Mouse (Mus musculus) ES-Bruce4 (cell line): ENCODE measurements at regions not wholly inside any gene's neighbourhood (a gene's known extent, or its start where the extent isn't known, plus 50 kb on each side); places are given as distances from the start of the nearest gene placed in this dataset.

Experiments used
- H3K27ac ChIP-seq: 2 replicates; pipeline ENCODE4 v1.5.1; 2012; ENCODE audit warnings: low read length, inconsistent platforms; ENCODE audit not compliant: insufficient read depth
- H3K27me3 ChIP-seq: 2 replicates; pipeline ENCODE4 v1.6.1; 2012; ENCODE audit warnings: mild to moderate bottlenecking, low read length, inconsistent platforms; ENCODE audit not compliant: control insufficient read depth, poor library complexity, insufficient read depth, severe bottlenecking
- H3K36me3 ChIP-seq: 2 replicates; pipeline ENCODE4 v1.6.1; 2012; ENCODE audit warnings: inconsistent platforms, mild to moderate bottlenecking, low read length, moderate library complexity; ENCODE audit not compliant: control insufficient read depth, poor library complexity, insufficient read depth, severe bottlenecking
- H3K4me1 ChIP-seq: one replicate; pipeline ENCODE4 v1.8.1; 2011; ENCODE audit warnings: low read length; ENCODE audit not compliant: control insufficient read depth, insufficient read depth
- H3K4me3 ChIP-seq: 2 replicates; pipeline ENCODE4 v1.5.1; 2011; ENCODE audit warnings: low read depth, mild to moderate bottlenecking, low read length
- H3K9ac ChIP-seq: 2 replicates; pipeline ENCODE4 v1.6.1; 2012; ENCODE audit warnings: low read depth, mild to moderate bottlenecking, inconsistent platforms; ENCODE audit not compliant: poor library complexity, severe bottlenecking
- H3K9me3 ChIP-seq: replicated peaks from 2 replicates; pipeline ENCODE4 v1.6.1; 2012; ENCODE audit warnings: mild to moderate bottlenecking, low read length, inconsistent platforms; ENCODE audit not compliant: control insufficient read depth, poor library complexity, insufficient read depth, severe bottlenecking
- CTCF ChIP-seq: IDR thresholded peaks from one replicate; pipeline ENCODE4 v1.8.1; 2011; ENCODE audit warnings: low read depth, low read length
- EP300 ChIP-seq: IDR thresholded peaks from 2 replicates; pipeline ENCODE4 v1.6.1; 2011; ENCODE audit warnings: low read depth, low read length; ENCODE audit not compliant: insufficient read depth
- POLR2A ChIP-seq: IDR thresholded peaks from one replicate; pipeline ENCODE4 v1.8.1; 2011; ENCODE audit warnings: low read length; ENCODE audit not compliant: insufficient read depth

- H3K4me1 ChIP-seq: no peaks in the 10 kb centered on the region
- no peak overlapping the region for H3K4me3 ChIP-seq
- no peaks in the 10 kb centered on the region for H3K36me3 ChIP-seq
- H3K9me3 ChIP-seq: no peaks in the 10 kb centered on the region
- H3K27ac ChIP-seq: no peak overlapping the region
- H3K9ac ChIP-seq: no peak overlapping the region
- TF ChIP-seq CTCF (peak; percentile 61), EP300 (no peak), POLR2A (no peak)
- H3K27me3 ChIP-seq: no peaks in the 10 kb centered on the region
Measured at GRCm38 (mm10) chr16:13025393-13025792, 84.1 kb upstream of the Ercc4 start.

GRCm38 (mm10) chr16:13034136-13034535, 75.3 kb upstream of the Ercc4 start:
- Histone ChIP-seq H3K27me3 (no peaks in the 10 kb centered on the region), H3K4me3 (no peak overlapping the region), H3K4me1 (no peaks in the 10 kb centered on the region), H3K27ac (no peak overlapping the region), H3K9ac (no peak overlapping the region), H3K36me3 (no peaks in the 10 kb centered on the region), H3K9me3 (no peaks in the 10 kb centered on the region)
- TF ChIP-seq CTCF: no peak
- TF ChIP-seq EP300: no peak
- no peak for TF ChIP-seq POLR2A

- no peaks in the 10 kb centered on the region for H3K4me1 ChIP-seq
- no peaks in the 10 kb centered on the region for H3K36me3 ChIP-seq
- no peak overlapping the region for H3K9ac ChIP-seq
- no peak for TF ChIP-seq POLR2A
- no peak for TF ChIP-seq EP300
- TF ChIP-seq CTCF: no peak
- H3K4me3 ChIP-seq: no peak overlapping the region
- H3K9me3 ChIP-seq: no peaks in the 10 kb centered on the region
- H3K27me3 ChIP-seq: no peaks in the 10 kb centered on the region
- H3K27ac ChIP-seq: no peak overlapping the region
Measured at GRCm38 (mm10) chr16:13036596-13036995, 72.9 kb upstream of the Ercc4 start.

- Histone ChIP-seq H3K36me3 (no peaks in the 10 kb centered on the region), H3K4me1 (no peaks in the 10 kb centered on the region), H3K27me3 (no peaks in the 10 kb centered on the region), H3K9me3 (no peaks in the 10 kb centered on the region), H3K27ac (no peak overlapping the region), H3K4me3 (no peak overlapping the region), H3K9ac (no peak overlapping the region)
- TF ChIP-seq EP300: no peak
- TF ChIP-seq CTCF: no peak
- no peak for TF ChIP-seq POLR2A
Measured at GRCm38 (mm10) chr16:13040312-13041100, 69.0 kb upstream of the Ercc4 start.

GRCm38 (mm10) chr16:13041356-13041755, 68.1 kb upstream of the Ercc4 start:
- Histone ChIP-seq H3K9ac (no peak overlapping the region), H3K4me3 (no peak overlapping the region), H3K9me3 (no peaks in the 10 kb centered on the region), H3K27me3 (no peaks in the 10 kb centered on the region), H3K27ac (no peak overlapping the region), H3K36me3 (no peaks in the 10 kb centered on the region), H3K4me1 (no peaks in the 10 kb centered on the region)
- no peak for TF ChIP-seq EP300
- no peak for TF ChIP-seq CTCF
- TF ChIP-seq POLR2A: no peak

GRCm38 (mm10) chr16:13045079-13045590, 64.3 kb upstream of the Ercc4 start:
- no peak overlapping the region for H3K27ac ChIP-seq
- no peaks in the 10 kb centered on the region for H3K27me3 ChIP-seq
- H3K36me3 ChIP-seq: no peaks in the 10 kb centered on the region
- H3K9ac ChIP-seq: no peak overlapping the region
- H3K4me3 ChIP-seq: no peak overlapping the region
- no peaks in the 10 kb centered on the region for H3K9me3 ChIP-seq
- no peak for TF ChIP-seq CTCF
- TF ChIP-seq EP300: no peak
- TF ChIP-seq POLR2A: no peak
- H3K4me1 ChIP-seq: no peaks in the 10 kb centered on the region
